Mouse (Mus musculus) gastrocnemius, postnatal 10 days (tissue): Measurements from ENCODE around the gene Nfasc. TPM values are rescaled to one million over a fixed set of nuclear protein-coding genes. Genes with fewer than 3 reads are reported as not detected.

Experiments
- DNase-seq: peaks from one replicate; pipeline ENCODE4 v3.0.0; 2021; ENCODE audit warnings: mixed read lengths
- long read RNA-seq, 2 experiments: library from polyadenylated mRNA; stranded (forward); transcript quantifications; one replicate each; pipeline ENCODE4 v2.0.0; 2021
- total RNA-seq, 2 experiments: library from RNA; stranded (reverse); gene quantifications; 2 replicates each; pipeline ENCODE4 v1.2.3; 2021

Nfasc gene
- total RNA-seq: 1 to 10 TPM; 1.9 TPM
- long read RNA-seq, experiment 1: 0 reads
- long read RNA-seq, experiment 2, partial matches to known transcripts: 0 of 1 reads
- long read RNA-seq, experiment 2, other reads (novel, unspliced or antisense): 1 of 1 reads

GRCm38 (mm10) chr1:132741175-132741997, at the start of gene Nfasc:
Gene Nfasc, minus strand, starts transcription at chr1:132741797.
- DNase-seq: peak; percentile 58

- DNase-seq: no peak
These were observed 49.5 kb upstream of the Nfasc start for GRCm38 (mm10) chr1:132791049-132791448.

GRCm38 (mm10) chr1:132786866-132787265, 45.3 kb upstream of the Nfasc start:
- DNase-seq: peak; percentile 31

- DNase-seq: no peak
These were observed 40.2 kb upstream of the Nfasc start for GRCm38 (mm10) chr1:132781607-132782445.

GRCm38 (mm10) chr1:132780961-132781360, 39.4 kb upstream of the Nfasc start:
- no peak for DNase-seq

- no peak for DNase-seq
These were observed 38.7 kb upstream of the Nfasc start for GRCm38 (mm10) chr1:132780254-132780653.

- no peak for DNase-seq
These were observed 33.4 kb upstream of the Nfasc start for GRCm38 (mm10) chr1:132774959-132775358.

GRCm38 (mm10) chr1:132771377-132771776, 29.8 kb upstream of the Nfasc start:
- peak; percentile 30 for DNase-seq

GRCm38 (mm10) chr1:132769559-132769958, 28.0 kb upstream of the Nfasc start:
- no peak for DNase-seq

- DNase-seq: no peak
These were observed 25.8 kb upstream of the Nfasc start for GRCm38 (mm10) chr1:132767422-132767821.

- DNase-seq: no peak
These were observed 24.5 kb upstream of the Nfasc start for GRCm38 (mm10) chr1:132765887-132766651.

GRCm38 (mm10) chr1:132765222-132765621, 23.6 kb upstream of the Nfasc start:
- no peak for DNase-seq

GRCm38 (mm10) chr1:132759390-132759789, 17.8 kb upstream of the Nfasc start:
- DNase-seq: no peak

- peak; percentile 58 for DNase-seq
These were observed 17.2 kb upstream of the Nfasc start for GRCm38 (mm10) chr1:132758656-132759370.

- no peak for DNase-seq
These were observed 13.6 kb upstream of the Nfasc start for GRCm38 (mm10) chr1:132755211-132755610.

GRCm38 (mm10) chr1:132749217-132749884, 7.8 kb upstream of the Nfasc start:
- DNase-seq: no peak

GRCm38 (mm10) chr1:132746302-132746701, 4.7 kb upstream of the Nfasc start:
- no peak for DNase-seq

GRCm38 (mm10) chr1:132745636-132746035, 4.0 kb upstream of the Nfasc start:
- DNase-seq: no peak

GRCm38 (mm10) chr1:132739077-132739521, 2.5 kb downstream of the Nfasc start:
- DNase-seq: no peak

GRCm38 (mm10) chr1:132736171-132736570, 5.4 kb downstream of the Nfasc start:
- DNase-seq: no peak
